Mouse (Mus musculus) liver, embryonic 12.5 days (tissue): ENCODE results near the gene Zfp986. TPM values are rescaled to one million over a fixed set of nuclear protein-coding genes. Genes with fewer than 3 reads are reported as not detected.
A peak's percentile ranks its signal among the peaks of the same experiment; 100 is the strongest.
"Not testable (repeated sequence)": the region's sequence is repeated elsewhere in the genome, so short reads cannot be mapped to it uniquely, and the experiment has no call there.

Experiments
- ATAC-seq: fragments of 200-750 bp; cut with Nextera tagmentation; 2 replicates; pipeline ENCODE4 v1.8.0; 2017; ENCODE audit warnings: moderate number of reproducible peaks, mild to moderate bottlenecking, moderate library complexity
- H3K27ac ChIP-seq: fragments of 300-500 bp; sonication (generic); 2 replicates; pipeline ENCODE4 v1.5.1; 2016; ENCODE audit warnings: mild to moderate bottlenecking
- H3K27me3 ChIP-seq: fragments of 300-500 bp; sonication (generic); replicated peaks from 2 replicates; pipeline ENCODE4 v1.6.1; 2016; ENCODE audit warnings: mild to moderate bottlenecking, moderate library complexity
- H3K36me3 ChIP-seq: fragments of 300-500 bp; sonication (generic); 2 replicates; pipeline ENCODE4 v1.6.1; 2016; ENCODE audit warnings: mild to moderate bottlenecking, moderate library complexity
- H3K4me1 ChIP-seq: fragments of 300-500 bp; sonication (generic); 2 replicates; pipeline ENCODE4 v1.6.1; 2016
- H3K4me2 ChIP-seq: fragments of 300-500 bp; sonication (generic); 2 replicates; pipeline ENCODE4 v1.6.1; 2016; ENCODE audit warnings: mild to moderate bottlenecking, moderate library complexity
- H3K4me3 ChIP-seq: fragments of 300-500 bp; sonication (generic); 2 replicates; pipeline ENCODE4 v1.5.1; 2016; ENCODE audit warnings: mild to moderate bottlenecking, moderate library complexity
- H3K9ac ChIP-seq: fragments of 300-500 bp; sonication (generic); 2 replicates; pipeline ENCODE4 v1.6.1; 2016; ENCODE audit warnings: mild to moderate bottlenecking, moderate library complexity
- H3K9me3 ChIP-seq: fragments of 300-500 bp; sonication (generic); replicated peaks from 2 replicates; pipeline ENCODE4 v1.6.1; 2016; ENCODE audit warnings: mild to moderate bottlenecking, moderate library complexity
- WGBS: fragments of 180-500 bp; shearing (Covaris S2); methylation state at CpG from one replicate; pipeline ENCODE4 v1.1.7; 2016; ENCODE audit not compliant: insufficient replicate concordance; 5-methylcytosine and 5-hydroxymethylcytosine counted together
- polyA plus RNA-seq: library from polyadenylated mRNA; unstranded; fragments of >200 nt; fragmentation: Nextera tagmentation; extraction: Ambion mirVana; gene quantifications from 2 replicates; pipeline ENCODE4 v1.2.1, GENCODE M21; 2016

Gene Zfp986
- not detected in 2 replicates for polyA plus RNA-seq

DNA sequence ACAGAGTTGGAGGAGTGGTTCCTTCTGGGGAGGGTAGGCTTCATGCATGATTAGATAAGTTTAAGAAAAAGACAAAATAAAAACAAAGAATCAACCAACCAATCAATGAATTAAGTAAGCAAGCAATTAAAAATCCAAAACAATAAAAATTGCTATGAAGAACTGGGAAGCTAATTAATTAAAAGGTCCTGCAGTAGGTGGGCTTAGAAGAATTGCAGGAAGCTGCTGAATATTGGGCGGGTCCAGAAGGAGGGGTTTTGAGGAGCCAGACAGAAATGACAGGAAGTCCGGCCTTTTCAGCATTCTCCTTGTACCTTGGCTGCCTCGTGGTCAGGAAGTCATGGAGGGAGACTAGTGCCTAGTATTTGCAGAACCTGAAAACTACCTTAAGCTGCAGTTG is at the start of gene Zfp986:
Zfp986 (plus strand) TSS at position 301 of the 400 bp plus-strand sequence.
- H3K9me3 ChIP-seq, H3K4me1 ChIP-seq, H3K4me2 ChIP-seq, H3K4me3 ChIP-seq, H3K9ac ChIP-seq, H3K27ac ChIP-seq, ATAC-seq, H3K27me3 ChIP-seq, H3K36me3 ChIP-seq: not testable (repeated sequence)
- WGBS, result 47% methylated on average over 3 of the region's 3 CpGs

DNA sequence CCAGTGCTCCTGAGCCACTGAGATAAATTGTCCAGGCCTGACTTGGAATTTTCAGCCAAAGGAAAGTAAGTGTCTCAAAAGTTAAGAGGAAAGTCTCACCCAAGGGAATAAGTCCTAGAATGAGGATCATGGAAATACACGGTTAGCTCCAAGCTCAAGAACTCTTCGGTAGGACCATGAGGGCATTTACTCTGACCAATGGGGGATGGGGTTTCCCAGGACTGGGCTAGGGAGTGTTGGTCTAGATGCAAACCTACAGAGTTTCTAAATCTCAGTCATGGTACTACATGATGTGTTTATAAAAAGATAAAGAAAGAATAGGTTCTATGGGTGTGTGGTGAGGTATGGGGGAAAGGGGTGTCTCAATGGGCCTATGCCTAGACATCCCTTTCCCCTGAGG is 48.6 kb upstream of the Zfp986 start:
- not testable (repeated sequence) for H3K4me3 ChIP-seq, H3K4me1 ChIP-seq, ATAC-seq, H3K9ac ChIP-seq, H3K27me3 ChIP-seq, H3K4me2 ChIP-seq, H3K36me3 ChIP-seq, H3K9me3 ChIP-seq, H3K27ac ChIP-seq
- no CpG with 5 or more reads among the region's 2 CpGs for WGBS

DNA sequence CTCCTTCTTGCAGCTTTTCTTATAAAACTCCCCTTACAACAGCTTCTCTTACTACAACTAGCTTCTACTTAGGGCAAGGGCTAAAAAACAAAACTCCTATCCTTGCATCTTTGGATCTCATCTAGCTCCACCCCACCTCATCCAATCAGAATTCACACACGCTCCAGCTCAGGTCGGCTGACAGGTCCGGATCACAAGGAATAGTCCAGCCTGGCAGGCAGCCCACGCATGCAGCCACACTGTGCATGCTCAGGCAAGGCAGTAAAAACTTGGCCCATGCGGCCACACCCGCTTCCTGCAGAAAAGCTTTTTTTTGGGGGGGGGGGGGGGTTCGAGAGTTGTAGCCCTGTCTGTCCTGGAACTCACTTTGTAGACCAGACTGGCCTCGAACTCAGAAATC is 43.0 kb upstream of the Zfp986 start:
- peak; percentile 58 for ATAC-seq
- not testable (repeated sequence) for H3K9me3 ChIP-seq, H3K27me3 ChIP-seq, H3K36me3 ChIP-seq, H3K4me1 ChIP-seq, H3K27ac ChIP-seq, H3K4me2 ChIP-seq, H3K9ac ChIP-seq, H3K4me3 ChIP-seq
- 59% methylated on average over 3 of the region's 8 CpGs for WGBS

DNA sequence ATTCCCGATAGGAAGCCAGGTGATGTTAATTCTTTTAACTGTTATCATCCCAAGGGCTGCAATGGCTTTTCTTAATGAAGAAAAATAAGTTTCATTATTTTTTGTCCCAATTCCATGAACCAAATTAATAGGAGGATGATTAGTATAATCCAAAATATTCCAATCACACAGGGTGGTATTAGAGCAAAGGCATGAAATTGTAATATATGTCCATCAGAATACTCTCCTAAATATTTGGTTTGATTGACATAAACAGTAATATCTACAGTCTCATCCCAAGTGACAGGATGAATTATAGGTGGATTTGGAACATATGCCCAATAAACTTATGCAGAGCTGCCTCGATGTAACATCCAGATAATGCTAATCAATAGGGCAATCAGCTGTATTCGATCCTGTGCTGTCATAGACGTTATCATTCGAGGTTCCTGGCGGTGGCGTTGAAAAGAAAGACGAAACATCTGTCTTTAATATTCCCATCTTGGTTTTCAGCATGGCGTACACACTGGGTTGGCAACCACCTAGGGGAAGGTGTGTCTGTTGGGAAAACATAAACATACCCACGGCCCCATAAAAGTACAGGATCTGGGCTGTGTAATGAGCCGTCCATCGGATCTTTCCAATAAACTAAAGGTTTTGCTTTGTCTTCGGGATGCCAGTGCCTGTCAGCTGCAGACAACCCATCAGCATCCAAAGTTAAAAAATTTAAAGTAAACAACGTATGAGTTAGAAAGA is 37.1 kb upstream of the Zfp986 start:
- H3K4me2 ChIP-seq, H3K4me3 ChIP-seq, H3K9me3 ChIP-seq, H3K36me3 ChIP-seq, H3K27me3 ChIP-seq, H3K4me1 ChIP-seq, H3K27ac ChIP-seq, H3K9ac ChIP-seq: not testable (repeated sequence)
- ATAC-seq, result peak; percentile 48
- WGBS, result 80% methylated on average over 1 of the region's 14 CpGs

DNA sequence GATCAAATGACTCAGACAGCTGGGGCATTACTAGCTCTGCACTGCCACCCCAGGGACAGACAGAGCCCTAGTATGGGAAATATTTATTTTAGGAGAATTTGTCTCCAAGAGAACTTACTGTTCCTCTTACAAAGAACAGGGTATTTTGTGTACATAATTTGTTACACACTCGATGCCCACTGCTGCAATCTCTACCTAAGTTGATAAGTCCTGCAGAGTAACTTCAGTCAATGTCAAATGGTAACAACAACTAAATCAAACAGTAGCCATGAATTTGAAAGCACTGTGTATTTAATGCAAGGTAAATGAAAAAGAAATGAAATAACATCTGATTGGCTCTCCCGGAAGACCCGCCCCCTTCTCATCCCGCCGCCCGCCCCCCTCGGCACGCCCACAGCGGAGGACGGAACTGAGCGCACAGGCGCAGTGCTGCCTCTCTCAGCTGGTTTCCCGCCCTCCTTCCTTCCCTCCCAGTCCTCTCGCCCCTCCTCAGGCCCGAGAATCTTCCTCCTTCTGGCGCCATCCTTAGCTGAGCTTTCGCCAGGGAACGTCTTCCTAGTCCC is 32.2 kb upstream of the Zfp986 start:
- WGBS, result 79% methylated on average over 6 of the region's 18 CpGs
- ATAC-seq, result peak; percentile 44
- not testable (repeated sequence) for H3K27ac ChIP-seq

DNA sequence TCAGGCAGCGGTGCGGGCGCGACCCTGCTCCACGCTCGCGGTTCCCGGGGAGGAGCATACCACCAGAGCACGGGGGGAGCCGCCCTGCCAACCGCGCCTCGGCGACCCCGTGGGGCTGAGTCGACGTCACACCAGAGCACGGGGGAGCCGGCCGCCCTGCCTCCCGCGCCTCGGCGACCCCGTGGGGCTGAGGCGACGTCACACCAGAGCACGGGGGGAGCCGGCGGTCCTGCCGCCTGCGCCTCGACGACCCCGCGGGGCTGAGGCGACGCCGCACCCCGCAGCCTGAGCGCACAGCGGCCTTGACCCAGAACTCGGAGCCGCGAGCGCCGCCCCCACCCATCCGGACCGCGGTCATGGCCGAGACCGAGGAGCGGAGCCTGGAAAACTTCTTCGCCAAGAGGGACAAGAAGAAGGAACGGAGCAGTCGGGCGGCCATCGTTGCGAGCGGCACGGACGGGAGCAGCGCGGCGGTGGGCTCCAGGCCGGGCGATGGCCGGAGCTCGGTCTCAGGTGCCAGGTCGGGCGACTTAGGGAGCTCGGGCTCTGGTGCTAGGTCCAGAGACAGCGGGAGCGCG is 31.6 kb upstream of the Zfp986 start:
- 44% methylated on average over 54 of the region's 75 CpGs for WGBS
- H3K27me3 ChIP-seq, H3K9me3 ChIP-seq, H3K27ac ChIP-seq, H3K4me3 ChIP-seq, H3K36me3 ChIP-seq, H3K4me2 ChIP-seq, H3K9ac ChIP-seq, H3K4me1 ChIP-seq: not testable (repeated sequence)
- peak; percentile 70 for ATAC-seq

More for the DNA sequence above, 32.2 kb upstream of the Zfp986 start:
- not testable (repeated sequence) for H3K4me2 ChIP-seq, H3K4me1 ChIP-seq, H3K9me3 ChIP-seq, H3K4me3 ChIP-seq, H3K36me3 ChIP-seq, H3K9ac ChIP-seq, H3K27me3 ChIP-seq

DNA sequence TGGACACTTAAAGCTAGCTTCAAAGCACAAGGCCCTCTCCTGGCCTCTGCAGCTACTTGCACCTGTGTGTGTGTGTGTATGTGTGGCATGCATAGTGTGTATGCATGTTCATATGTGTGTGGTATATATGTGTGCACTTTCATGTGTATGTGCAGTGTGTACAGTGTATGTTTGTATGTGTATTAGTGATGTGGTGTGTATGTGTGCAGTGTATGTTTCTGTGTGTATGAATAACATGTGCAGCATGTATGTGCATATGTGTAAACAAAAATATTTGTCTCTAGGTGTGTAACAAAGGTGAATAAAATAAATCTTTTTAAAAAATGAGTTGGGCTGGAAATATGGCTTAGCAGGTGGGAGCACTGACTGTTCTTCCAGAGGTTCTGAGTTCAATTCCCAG is 21.8 kb upstream of the Zfp986 start:
- H3K4me2 ChIP-seq, H3K27ac ChIP-seq, ATAC-seq, H3K9me3 ChIP-seq, H3K4me3 ChIP-seq, H3K36me3 ChIP-seq, H3K4me1 ChIP-seq, H3K27me3 ChIP-seq, H3K9ac ChIP-seq: not testable (repeated sequence)

DNA sequence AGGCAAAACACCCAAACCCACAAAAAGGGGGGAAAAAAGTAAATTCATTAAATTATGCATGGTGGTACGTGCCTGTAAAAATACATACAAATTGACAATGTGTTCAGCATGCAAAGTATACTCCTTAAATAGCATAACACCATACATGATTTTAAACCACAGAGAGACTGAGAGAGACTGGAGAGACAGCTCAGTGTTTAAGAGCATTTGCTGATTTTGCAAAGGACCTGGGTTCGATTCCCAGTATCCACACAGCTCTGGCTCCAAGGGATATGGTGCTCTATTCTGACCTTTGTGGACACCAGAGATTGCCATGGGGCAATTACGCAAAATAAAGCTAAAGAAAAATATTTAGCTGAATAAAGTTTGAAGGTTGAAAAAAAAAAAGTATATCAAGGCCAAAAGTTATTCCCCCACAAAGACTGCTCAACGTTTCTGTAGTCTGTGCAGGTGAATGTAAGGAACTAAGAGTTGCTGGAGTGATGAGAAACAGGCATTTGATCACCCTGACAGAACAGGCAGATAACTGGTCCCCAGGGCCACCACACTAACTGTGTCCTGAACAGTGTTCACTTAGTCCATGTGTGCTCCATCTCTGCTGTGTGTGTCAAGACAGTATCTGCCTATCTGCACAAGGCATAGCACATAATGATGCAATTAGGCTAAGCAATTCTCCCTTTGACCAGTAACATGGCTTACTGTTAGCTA is 20.3 kb upstream of the Zfp986 start:
- WGBS, result 53% methylated on average over 4 of the region's 4 CpGs
- not testable (repeated sequence) for H3K27me3 ChIP-seq, H3K9ac ChIP-seq, H3K4me3 ChIP-seq, H3K4me1 ChIP-seq, H3K4me2 ChIP-seq, H3K27ac ChIP-seq, H3K36me3 ChIP-seq, H3K9me3 ChIP-seq
- ATAC-seq, result peak; percentile 29; the same call in 1 of the 2 replicates

DNA sequence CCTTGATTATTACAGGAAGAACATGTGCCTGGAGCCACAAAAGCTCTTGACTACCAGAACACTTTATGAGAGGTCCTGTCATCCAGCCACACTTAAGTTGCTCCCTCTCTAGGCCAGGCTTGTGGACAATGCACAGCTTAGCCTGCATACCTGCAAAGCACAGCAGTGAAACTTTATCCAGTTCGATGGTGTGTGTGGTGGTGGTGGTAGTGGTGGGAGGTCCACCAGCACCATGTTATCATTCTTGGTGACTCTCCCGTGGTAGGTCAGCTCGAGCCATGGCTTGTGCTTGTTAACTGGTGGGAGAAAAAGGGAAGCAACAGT is 19.7 kb upstream of the Zfp986 start:
- not testable (repeated sequence) for H3K4me2 ChIP-seq, H3K9ac ChIP-seq, H3K9me3 ChIP-seq, H3K4me3 ChIP-seq, H3K4me1 ChIP-seq, H3K36me3 ChIP-seq, H3K27me3 ChIP-seq, H3K27ac ChIP-seq
- peak; percentile 40; the same call in 1 of the 2 replicates for ATAC-seq
- WGBS, result 56% methylated on average over 3 of the region's 3 CpGs

DNA sequence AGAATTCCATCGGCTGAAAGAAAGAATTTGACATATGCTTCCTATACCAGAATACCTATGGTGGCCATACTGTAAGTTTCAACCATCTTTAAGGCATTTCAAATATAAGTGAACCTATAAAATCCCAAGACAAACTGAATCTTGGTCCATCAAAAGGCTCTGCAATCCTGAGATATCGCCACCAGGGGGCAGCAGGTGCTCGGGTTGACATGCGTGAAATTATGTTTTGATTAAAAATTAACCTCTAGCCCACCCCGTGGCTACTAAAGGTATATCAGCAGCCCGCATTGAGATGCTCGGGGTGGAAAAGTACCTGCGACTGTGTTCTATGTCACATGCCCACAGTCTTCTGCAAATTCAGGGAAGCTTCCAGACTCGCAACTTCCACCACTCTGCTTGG is 17.2 kb upstream of the Zfp986 start:
- H3K27me3 ChIP-seq, H3K4me2 ChIP-seq, H3K9me3 ChIP-seq, H3K4me3 ChIP-seq, H3K9ac ChIP-seq, H3K27ac ChIP-seq, H3K4me1 ChIP-seq, ATAC-seq, H3K36me3 ChIP-seq: not testable (repeated sequence)
- WGBS, result 52% methylated on average over 8 of the region's 9 CpGs

DNA sequence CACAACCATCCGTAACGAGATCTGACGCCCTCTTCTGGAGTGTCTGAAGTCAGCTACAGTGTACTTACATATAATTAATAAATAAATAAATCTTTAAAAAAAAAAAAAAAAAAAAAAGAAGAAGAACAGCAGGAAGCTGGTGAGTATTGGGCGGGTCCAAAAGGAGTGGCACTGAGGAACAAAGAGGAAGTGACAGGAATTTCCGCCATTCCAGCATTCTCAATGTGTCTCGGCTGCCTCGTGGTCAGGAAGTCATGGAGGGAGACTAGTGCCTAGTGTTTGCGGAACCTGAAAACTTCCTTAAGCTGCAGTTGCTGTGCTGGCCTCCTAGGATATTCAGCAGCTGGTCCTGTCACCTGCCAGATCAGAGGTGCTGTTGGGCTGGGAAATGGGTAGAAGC is 4.7 kb upstream of the Zfp986 start:
- not testable (repeated sequence) for H3K9me3 ChIP-seq, H3K4me1 ChIP-seq, H3K27ac ChIP-seq, ATAC-seq, H3K36me3 ChIP-seq, H3K4me2 ChIP-seq, H3K9ac ChIP-seq, H3K4me3 ChIP-seq, H3K27me3 ChIP-seq
- WGBS, result 66% methylated on average over 5 of the region's 8 CpGs
